Mouse (Mus musculus) stomach, embryonic 14.5 days (tissue): ENCODE results near the gene Fars2. TPM values are rescaled to one million over a fixed set of nuclear protein-coding genes. Genes with fewer than 3 reads are reported as not detected.
"Not testable (repeated sequence)": the region's sequence is repeated elsewhere in the genome, so short reads cannot be mapped to it uniquely, and the experiment has no call there.

Experiments
- ATAC-seq: fragments of 200-750 bp; cut with Nextera tagmentation; 2 replicates; pipeline ENCODE4 v1.8.0; 2017; ENCODE audit warnings: low read depth, moderate TSS enrichment; ENCODE audit not compliant: insufficient number of reproducible peaks, insufficient read depth, low FRiP score
- H3K27ac ChIP-seq: fragments of 300-500 bp; sonication (generic); 2 replicates; pipeline ENCODE4 v1.5.1; 2014; ENCODE audit warnings: mild to moderate bottlenecking, low read length, moderate library complexity, mixed read lengths
- H3K27me3 ChIP-seq: fragments of 300-500 bp; sonication (generic); 2 replicates; pipeline ENCODE4 v1.6.1; 2014; ENCODE audit warnings: low read length, control low read depth, mixed read lengths; ENCODE audit not compliant: control insufficient read depth, insufficient read depth
- H3K36me3 ChIP-seq: fragments of 300-500 bp; sonication (generic); 2 replicates; pipeline ENCODE4 v1.6.1; 2014; ENCODE audit warnings: mild to moderate bottlenecking, control low read depth, low read length, moderate library complexity, mixed read lengths; ENCODE audit not compliant: control insufficient read depth, insufficient read depth
- H3K4me1 ChIP-seq: fragments of 300-500 bp; sonication (generic); 2 replicates; pipeline ENCODE4 v1.6.1; 2014; ENCODE audit warnings: low read length, control low read depth, mixed read lengths; ENCODE audit not compliant: control insufficient read depth, insufficient read depth
- H3K4me2 ChIP-seq: fragments of 300-500 bp; sonication (generic); replicated peaks from 2 replicates; pipeline ENCODE4 v1.6.1; 2014; ENCODE audit warnings: low read depth, low read length, control low read depth
- H3K4me3 ChIP-seq: fragments of 300-500 bp; sonication (generic); 2 replicates; pipeline ENCODE4 v1.5.1; 2014; ENCODE audit warnings: low read depth, low read length, control low read depth
- H3K9ac ChIP-seq: fragments of 300-500 bp; sonication (generic); replicated peaks from 2 replicates; pipeline ENCODE4 v1.6.1; 2014; ENCODE audit warnings: low read depth, mild to moderate bottlenecking, control low read depth, low read length, moderate library complexity, mixed read lengths
- H3K9me3 ChIP-seq: fragments of 300-500 bp; sonication (generic); 2 replicates; pipeline ENCODE4 v1.6.1; 2016; ENCODE audit warnings: low read depth, low read length, control low read depth; ENCODE audit not compliant: control insufficient read depth
- WGBS: fragments of 180-500 bp; shearing (Covaris S2); extraction: QIAGEN DNeasy Blood & Tissue Kit; methylation state at CpG from one replicate; pipeline ENCODE4 v1.1.7; 2014; 5-methylcytosine and 5-hydroxymethylcytosine counted together
- polyA plus RNA-seq: library from polyadenylated mRNA; unstranded; fragments of >200 nt; fragmentation: Nextera tagmentation; extraction: Ambion mirVana; gene quantifications from 2 replicates; pipeline ENCODE4 v1.2.1, GENCODE M21; 2014

Gene Fars2
- polyA plus RNA-seq, 1 experiment from 2014 or later: 40.0 TPM

- H3K9me3 ChIP-seq: no peaks in the 10 kb centered on the region
- H3K27me3 ChIP-seq: no peaks in the 10 kb centered on the region
- no peaks in the 10 kb centered on the region for H3K36me3 ChIP-seq
- H3K4me1 ChIP-seq: no peaks in the 10 kb centered on the region
- ATAC-seq: no peak
- no peak overlapping the region for H3K4me2 ChIP-seq
- no peak overlapping the region for H3K27ac ChIP-seq
- WGBS: 85% methylated on average over 4 of the region's 4 CpGs
- no peak overlapping the region for H3K4me3 ChIP-seq
- H3K9ac ChIP-seq: no peak overlapping the region
Measured at GRCm38 (mm10) chr13:36392666-36393065, 275.5 kb downstream of the Fars2 start.

GRCm38 (mm10) chr13:36401011-36401410, 283.8 kb downstream of the Fars2 start:
- Histone ChIP-seq H3K4me2 (no peak overlapping the region), H3K4me1 (no peaks in the 10 kb centered on the region), H3K9ac (no peak overlapping the region), H3K27me3 (no peaks in the 10 kb centered on the region), H3K9me3 (no peaks in the 10 kb centered on the region), H3K36me3 (no peaks in the 10 kb centered on the region), H3K4me3 (no peak overlapping the region), H3K27ac (no peak overlapping the region)
- 47% methylated on average over 2 of the region's 2 CpGs for WGBS
- ATAC-seq: no peak

- H3K27me3 ChIP-seq: no peaks in the 10 kb centered on the region
- no peak overlapping the region for H3K4me3 ChIP-seq
- no peak overlapping the region for H3K9ac ChIP-seq
- no peak overlapping the region for H3K27ac ChIP-seq
- H3K4me2 ChIP-seq: no peak overlapping the region
- 88% methylated on average over 1 of the region's 1 CpGs for WGBS
- ATAC-seq: no peak
- H3K36me3 ChIP-seq: no peaks in the 10 kb centered on the region
- no peaks in the 10 kb centered on the region for H3K9me3 ChIP-seq
- H3K4me1 ChIP-seq: no peaks in the 10 kb centered on the region
Measured at GRCm38 (mm10) chr13:36413276-36413675, 296.1 kb downstream of the Fars2 start.

GRCm38 (mm10) chr13:36415176-36415575, 298.0 kb downstream of the Fars2 start:
- Histone ChIP-seq H3K4me2 (no peak overlapping the region), H3K27ac (no peak overlapping the region), H3K36me3 (no peaks in the 10 kb centered on the region), H3K4me1 (no peaks in the 10 kb centered on the region), H3K9ac (no peak overlapping the region), H3K9me3 (no peaks in the 10 kb centered on the region), H3K4me3 (no peak overlapping the region), H3K27me3 (no peaks in the 10 kb centered on the region)
- WGBS: 95% methylated on average over 1 of the region's 1 CpGs
- ATAC-seq: no peak

GRCm38 (mm10) chr13:36416546-36416945, 299.3 kb downstream of the Fars2 start:
- Histone ChIP-seq H3K36me3 (no peaks in the 10 kb centered on the region), H3K9ac (no peak overlapping the region), H3K9me3 (no peaks in the 10 kb centered on the region), H3K27ac (no peak overlapping the region), H3K27me3 (no peaks in the 10 kb centered on the region), H3K4me3 (no peak overlapping the region), H3K4me1 (no peaks in the 10 kb centered on the region), H3K4me2 (no peak overlapping the region)
- 46% methylated on average over 4 of the region's 4 CpGs for WGBS
- ATAC-seq: no peak

GRCm38 (mm10) chr13:36419357-36419756, 302.1 kb downstream of the Fars2 start:
- Histone ChIP-seq H3K4me2 (no peak overlapping the region), H3K27me3 (no peaks in the 10 kb centered on the region), H3K36me3 (no peaks in the 10 kb centered on the region), H3K4me1 (no peaks in the 10 kb centered on the region), H3K4me3 (no peak overlapping the region), H3K9ac (no peak overlapping the region), H3K9me3 (no peaks in the 10 kb centered on the region), H3K27ac (no peak overlapping the region)
- no peak for ATAC-seq

- Histone ChIP-seq H3K27me3 (no peaks in the 10 kb centered on the region), H3K4me3 (no peak overlapping the region), H3K4me1 (no peaks in the 10 kb centered on the region), H3K36me3 (no peaks in the 10 kb centered on the region), H3K4me2 (no peak overlapping the region), H3K27ac (no peak overlapping the region), H3K9me3 (no peaks in the 10 kb centered on the region), H3K9ac (no peak overlapping the region)
- 81% methylated on average over 3 of the region's 3 CpGs for WGBS
- ATAC-seq: no peak
Measured at GRCm38 (mm10) chr13:36422446-36422845, 305.2 kb downstream of the Fars2 start.

GRCm38 (mm10) chr13:36425824-36426705, 308.9 kb downstream of the Fars2 start:
- H3K27ac ChIP-seq, ATAC-seq, H3K36me3 ChIP-seq, H3K4me1 ChIP-seq, H3K9me3 ChIP-seq, H3K4me2 ChIP-seq, H3K27me3 ChIP-seq, H3K9ac ChIP-seq, H3K4me3 ChIP-seq: not testable (repeated sequence)
- 71% methylated on average over 17 of the region's 17 CpGs for WGBS
